20 mouse cellular contexts compared by ENCODE assay signal in genomic region chr1:135857137-135857775, GRCm38 (mm10). TPM values are rescaled to one million over a fixed set of nuclear protein-coding genes. Genes with fewer than 3 reads are reported as not detected.
DNase-seq lines count a peak whose midpoint lies in the region; ATAC-seq and TF ChIP-seq lines count a peak whose summit lies in the region.
"Had no signal": no experiment of that assay in that cellular context is flagged by ENCODE, and none has a peak within 500 bp of the region (broad histone marks: within the 10 kb centered on the region; RNA-seq: fewer than 3 reads in every experiment).

No protein-coding gene starts in this region.

- no peak overlapping the region for H3K27ac ChIP-seq in heart, adult 2 months
- H3K27ac ChIP-seq in lung, embryonic 16.5 days (ENCODE audit: low read length): peak overlapping the region; percentile 42; the same call in 1 of the 2 replicates
- 0 out of 2 replicates have a peak overlapping the region, but pooled peaks have one; percentile 2 for H3K27ac ChIP-seq in limb, embryonic 10.5 days
- H3K27ac ChIP-seq in stomach, postnatal 0 days (replicated peaks): no peak overlapping the region
- H3K27ac ChIP-seq: macrophage; midbrain, embryonic 12.5 days had no signal

- 54% methylated on average over 11 of the region's 11 CpGs for WGBS in heart, adult 2 months
- WGBS in lung, embryonic 16.5 days: 47% methylated on average over 11 of the region's 11 CpGs
- 50% methylated on average over 11 of the region's 11 CpGs for WGBS in limb, embryonic 10.5 days
- 43% methylated on average over 11 of the region's 11 CpGs for WGBS in stomach, postnatal 0 days

- H3K4me3 ChIP-seq in heart, adult 2 months: no peak overlapping the region
- H3K4me3 ChIP-seq in lung, embryonic 16.5 days (ENCODE audit: low read length): no peak overlapping the region
- no peak overlapping the region for H3K4me3 ChIP-seq in limb, embryonic 10.5 days
- no peak overlapping the region for H3K4me3 ChIP-seq in stomach, postnatal 0 days (ENCODE audit: low read depth, low read length)
- H3K4me3 ChIP-seq: midbrain, embryonic 12.5 days had no signal

- H3K9me3 ChIP-seq in lung, embryonic 16.5 days (ENCODE audit: control insufficient read depth, low read length): no peaks in the 10 kb centered on the region
- no peaks in the 10 kb centered on the region for H3K9me3 ChIP-seq in limb, embryonic 10.5 days (replicated peaks)
- no peaks in the 10 kb centered on the region for H3K9me3 ChIP-seq in stomach, postnatal 0 days (ENCODE audit: control insufficient read depth, low read length)
- H3K9me3 ChIP-seq: midbrain, embryonic 12.5 days had no signal

- TF ChIP-seq EP300 in heart, adult 2 months (IDR thresholded peaks at IDR 0.05; ENCODE audit: insufficient read depth, low read depth, low read length): no peak
- no peak for TF ChIP-seq EP300 in stomach, postnatal 0 days (optimal IDR thresholded peaks at IDR 0.05)

- H3K36me3 ChIP-seq in heart, adult 2 months (ENCODE audit: control insufficient read depth, insufficient read depth, low read length): no peaks in the 10 kb centered on the region
- H3K36me3 ChIP-seq in lung, embryonic 16.5 days (ENCODE audit: control insufficient read depth, insufficient read depth, low read length): no peaks in the 10 kb centered on the region
- no peaks in the 10 kb centered on the region for H3K36me3 ChIP-seq in limb, embryonic 10.5 days
- no peaks in the 10 kb centered on the region for H3K36me3 ChIP-seq in stomach, postnatal 0 days (ENCODE audit: control insufficient read depth, insufficient read depth, low read length)
- H3K36me3 ChIP-seq: midbrain, embryonic 12.5 days had no signal

- no peak for TF ChIP-seq CTCF in heart, adult 2 months (IDR thresholded peaks at IDR 0.05)
- no peak for TF ChIP-seq CTCF in stomach, postnatal 0 days (IDR thresholded peaks at IDR 0.05; ENCODE audit: low read depth)

- intact Hi-C loops in heart, adult 2 months (cut with DNase I): no loop called here
- intact Hi-C loops in heart, postnatal 36 days (cut with DNase I): no loop called here

- no peak overlapping the region for H3K4me2 ChIP-seq in lung, embryonic 16.5 days (ENCODE audit: low read depth, low read length)
- H3K4me2 ChIP-seq in stomach, postnatal 0 days (replicated peaks; ENCODE audit: low read depth): no peak overlapping the region
- H3K4me2 ChIP-seq: midbrain, embryonic 12.5 days had no signal

- ATAC-seq in lung, embryonic 16.5 days (ENCODE audit: low read depth): peak; percentile 84
- peak; percentile 32; the same call in 1 of the 2 replicates for ATAC-seq in stomach, postnatal 0 days (ENCODE audit: low FRiP score, low TSS enrichment)
- ATAC-seq: forebrain, postnatal 0 days; hindbrain, embryonic 16.5 days had no signal

- H3K27me3 ChIP-seq in heart, adult 2 months (ENCODE audit: control insufficient read depth, insufficient read depth, low read length): no peaks in the 10 kb centered on the region
- no peaks in the 10 kb centered on the region for H3K27me3 ChIP-seq in lung, embryonic 16.5 days (ENCODE audit: control insufficient read depth, insufficient read depth, low read depth, low read length)
- H3K27me3 ChIP-seq in limb, embryonic 10.5 days (ENCODE audit: low read depth, poor library complexity, severe bottlenecking): no peaks in the 10 kb centered on the region
- no peaks in the 10 kb centered on the region for H3K27me3 ChIP-seq in stomach, postnatal 0 days (ENCODE audit: control insufficient read depth, insufficient read depth, low read length)
- H3K27me3 ChIP-seq: midbrain, embryonic 12.5 days had no signal

- no peak for DNase-seq in heart, adult 2 months
- no peak for DNase-seq in heart, postnatal 36 days
- no peak for DNase-seq in lung, adult 18-20 months
- DNase-seq in limb, embryonic 10.5 days (ENCODE audit: low spot score): no peak
- DNase-seq in stomach, postnatal 0 days (ENCODE audit: low spot score): no peak
- no peak for DNase-seq in layer of hippocampus, postnatal 10 days (ENCODE audit: low spot score in 2 of 2)
- no peak for DNase-seq in gastrocnemius, adult 8-10 months (ENCODE audit: low spot score in 2 of 2)
- DNase-seq: adrenal gland, postnatal 14 days; cerebellum, adult 11-12 months; cerebellum, postnatal 25 days; forebrain, postnatal 0 days; kidney, adult 2 months; kidney, postnatal 4 days; thymus, adult 2 months had no signal

- TF ChIP-seq POLR2A in heart, adult 2 months (IDR thresholded peaks at IDR 0.05; ENCODE audit: insufficient read depth, low read depth, low read length): 0 out of 2 replicates have a peak, but pooled peaks have one; percentile 26

- peaks cover 4% of the 10 kb centered on the region for H3K4me1 ChIP-seq in heart, adult 2 months (ENCODE audit: control insufficient read depth, insufficient read depth, low read length)
- no peaks in the 10 kb centered on the region; the same call in 1 of the 2 replicates for H3K4me1 ChIP-seq in lung, embryonic 16.5 days (replicated peaks; ENCODE audit: control insufficient read depth, insufficient read depth, low read length)
- peaks cover 9% of the 10 kb centered on the region; the same call in 1 of the 2 replicates for H3K4me1 ChIP-seq in limb, embryonic 10.5 days
- H3K4me1 ChIP-seq in stomach, postnatal 0 days (replicated peaks; ENCODE audit: control insufficient read depth, insufficient read depth): 0 out of 2 replicates have a peak, but pooled peaks cover 2% of the 10 kb centered on the region

- no peaks in the 10 kb centered on the region for H3K79me2 ChIP-seq in heart, adult 2 months (replicated peaks; ENCODE audit: control insufficient read depth, insufficient read depth, low read length)

- H3K9ac ChIP-seq in heart, adult 2 months (ENCODE audit: low read depth, low read length): no peak overlapping the region
- H3K9ac ChIP-seq in lung, embryonic 16.5 days (ENCODE audit: low read length): no peak overlapping the region
- H3K9ac ChIP-seq in stomach, postnatal 0 days (ENCODE audit: low read length): no peak overlapping the region
- H3K9ac ChIP-seq: forebrain, postnatal 0 days; midbrain, embryonic 12.5 days had no signal

RNA-seq across cellular contexts. Expression of gene Tnnt2, which starts 21.1 kb away (rescaled TPM):
- total RNA-seq in heart, adult 2 months (2021): 1,000 to 10,000 TPM; 8,290 to 9,301 TPM
- 3,392 and 4,661 TPM in 2 replicates for polyA plus RNA-seq in heart, adult 2 months (2012; rRNA removed)
- total RNA-seq in heart, postnatal 36 days (2021): 1,000 to 10,000 TPM; 8,733 to 8,759 TPM
- polyA plus RNA-seq in lung, embryonic 16.5 days (2015; fragmentation: Nextera tagmentation; extraction: Ambion mirVana): 130 and 158 TPM in 2 replicates
- polyA plus RNA-seq in limb, embryonic 10.5 days (2016; fragmentation: Nextera tagmentation; extraction: Ambion mirVana): 2.1 and 4.0 TPM in 2 replicates
- polyA plus RNA-seq in stomach, postnatal 0 days (2015; fragmentation: Nextera tagmentation; extraction: Ambion mirVana): 36.4 and 39.9 TPM in 2 replicates
- 1 to 10 TPM in 1 of 2 experiments, under 1 TPM in 1; 0.42 to 1.7 TPM for total RNA-seq in layer of hippocampus, postnatal 10 days (2021)
- 1 to 10 TPM; 4.0 to 5.8 (median 4.6) TPM for total RNA-seq in gastrocnemius, adult 8-10 months (2022)
- total RNA-seq: granulocyte monocyte progenitor cell, adult 5-6 weeks; MEL had no signal
- polyA plus RNA-seq: macrophage had no signal

RNA-seq across cellular contexts. Expression of gene Lad1, which starts 38.9 kb away (rescaled TPM):
- 1 to 10 TPM; 7.2 to 7.3 TPM for total RNA-seq in heart, adult 2 months (2021)
- 13.2 and 16.2 TPM in 2 replicates for polyA plus RNA-seq in heart, adult 2 months (2012; rRNA removed)
- total RNA-seq in heart, postnatal 36 days (2021): 1 to 10 TPM; 5.6 to 8.2 TPM
- polyA plus RNA-seq in lung, embryonic 16.5 days (2015; fragmentation: Nextera tagmentation; extraction: Ambion mirVana): 14.1 and 16.2 TPM in 2 replicates
- 5.1 and 6.0 TPM in 2 replicates for polyA plus RNA-seq in limb, embryonic 10.5 days (2016; fragmentation: Nextera tagmentation; extraction: Ambion mirVana)
- polyA plus RNA-seq in stomach, postnatal 0 days (2015; fragmentation: Nextera tagmentation; extraction: Ambion mirVana): 128 and 140 TPM in 2 replicates
- total RNA-seq in layer of hippocampus, postnatal 10 days (2021): 1 to 10 TPM in 1 of 2 experiments, under 1 TPM in 1; 0.64 to 1.1 TPM
- total RNA-seq in gastrocnemius, adult 8-10 months (2022): not detected
- total RNA-seq: adrenal gland, postnatal 14 days; granulocyte monocyte progenitor cell, adult 5-6 weeks; MEL had no signal

Comparison
In these comparisons a context has a peak if more than half of its experiments do, and no peak if none do; other contexts are left out.
1. H3K27ac ChIP-seq: peak in lung, embryonic 16.5 days (single experiment) and limb, embryonic 10.5 days (single experiment); none in heart, adult 2 months (single experiment) and stomach, postnatal 0 days (single experiment).
2. RNA of gene Tnnt2, which starts 21.1 kb away (total RNA-seq): 8,290 to 9,301 TPM in heart, adult 2 months and 8,733 to 8,759 TPM in heart, postnatal 36 days; 4.0 to 5.8 TPM in gastrocnemius, adult 8-10 months and 0.42 to 1.7 TPM in layer of hippocampus, postnatal 10 days; every median in the first group is over 1,000 times any median in the second.